Comparison of ENCODE assay signal across 10 mouse cellular contexts in genomic region chr19:21135297-21135997, GRCm38 (mm10).
A peak's percentile ranks its signal among the peaks of the same experiment; 100 is the strongest.
DNase-seq lines count a peak whose midpoint lies in the region; ATAC-seq and TF ChIP-seq lines count a peak whose summit lies in the region.
"Had no signal": no experiment of that assay in that cellular context is flagged by ENCODE, and none has a peak within 500 bp of the region (broad histone marks: within the 10 kb centered on the region; RNA-seq: fewer than 3 reads in every experiment).

No protein-coding gene starts in this region.

- peak; percentile 73 for DNase-seq in cerebellum, adult 11 months
- DNase-seq in cerebellum, postnatal 10 days = peak; percentile 95 to 96
- peak; percentile 80 for DNase-seq in midbrain, postnatal 0 days (ENCODE audit: low spot score)
- DNase-seq in spleen, adult 18-20 months = no peak
- DNase-seq in heart, embryonic 10.5 days (ENCODE audit: low spot score) = no peak
- no peak for DNase-seq in testis, postnatal 14 days (ENCODE audit: low spot score)

- no peaks in the 10 kb centered on the region for H3K36me3 ChIP-seq in hindbrain, embryonic 15.5 days
- no peaks in the 10 kb centered on the region for H3K36me3 ChIP-seq in midbrain, postnatal 0 days (ENCODE audit: insufficient read depth, low read length)
- H3K36me3 ChIP-seq in heart, embryonic 12.5 days = no peaks in the 10 kb centered on the region
- no peaks in the 10 kb centered on the region for H3K36me3 ChIP-seq in heart, embryonic 10.5 days
- H3K36me3 ChIP-seq: G1E; limb, embryonic 15.5 days had no signal

- H3K9ac ChIP-seq in hindbrain, embryonic 15.5 days = no peak overlapping the region
- no peak overlapping the region for H3K9ac ChIP-seq in midbrain, postnatal 0 days (replicated peaks; ENCODE audit: low read length, poor library complexity, severe bottlenecking)
- no peak overlapping the region for H3K9ac ChIP-seq in heart, embryonic 12.5 days
- H3K9ac ChIP-seq: limb, embryonic 15.5 days had no signal

- peak; percentile 88 for ATAC-seq in hindbrain, embryonic 15.5 days (ENCODE audit: low FRiP score, low read depth)
- ATAC-seq in midbrain, postnatal 0 days (ENCODE audit: low FRiP score) = peak; percentile 57; the same call in 1 of the 2 replicates
- no peak for ATAC-seq in heart, embryonic 12.5 days (ENCODE audit: insufficient number of reproducible peaks, low FRiP score)

- peaks cover 15% of the 10 kb centered on the region; the same call in 1 of the 2 replicates for H3K4me1 ChIP-seq in hindbrain, embryonic 15.5 days (replicated peaks)
- H3K4me1 ChIP-seq in midbrain, postnatal 0 days (ENCODE audit: insufficient read depth, low read length) = peaks cover 4% of the 10 kb centered on the region; the same call in 1 of the 2 replicates
- H3K4me1 ChIP-seq in heart, embryonic 12.5 days (replicated peaks) = 0 out of 2 replicates have a peak, but pooled peaks cover under 1% of the 10 kb centered on the region
- peaks cover 2% of the 10 kb centered on the region for H3K4me1 ChIP-seq in heart, embryonic 10.5 days
- H3K4me1 ChIP-seq: limb, embryonic 15.5 days had no signal

- TF ChIP-seq CTCF in midbrain, postnatal 0 days (IDR thresholded peaks at IDR 0.05) = no peak

- H3K4me2 ChIP-seq in hindbrain, embryonic 15.5 days = no peak overlapping the region
- H3K4me2 ChIP-seq in midbrain, postnatal 0 days (ENCODE audit: low read depth, low read length, poor library complexity, severe bottlenecking) = no peak overlapping the region
- no peak overlapping the region for H3K4me2 ChIP-seq in heart, embryonic 12.5 days
- H3K4me2 ChIP-seq: limb, embryonic 15.5 days had no signal

- WGBS in hindbrain, embryonic 15.5 days = 23% methylated on average over 6 of the region's 6 CpGs
- WGBS in midbrain, postnatal 0 days = 16% methylated on average over 6 of the region's 6 CpGs
- 54% methylated on average over 6 of the region's 6 CpGs for whole genome bisulfite sequencing in heart, embryonic 12.5 days
- WGBS in heart, embryonic 10.5 days = 49% methylated on average over 6 of the region's 6 CpGs

- H3K27ac ChIP-seq in hindbrain, embryonic 15.5 days (replicated peaks) = peak overlapping the region; percentile 30; the same call in 1 of the 2 replicates
- no peak overlapping the region for H3K27ac ChIP-seq in midbrain, postnatal 0 days (ENCODE audit: low read depth, low read length)
- H3K27ac ChIP-seq in heart, embryonic 12.5 days (ENCODE audit: poor library complexity, severe bottlenecking) = no peak overlapping the region
- no peak overlapping the region for H3K27ac ChIP-seq in heart, embryonic 10.5 days
- H3K27ac ChIP-seq: limb, embryonic 15.5 days had no signal

- H3K9me3 ChIP-seq in hindbrain, embryonic 15.5 days = no peaks in the 10 kb centered on the region
- no peaks in the 10 kb centered on the region for H3K9me3 ChIP-seq in midbrain, postnatal 0 days (ENCODE audit: low read length)
- no peaks in the 10 kb centered on the region for H3K9me3 ChIP-seq in heart, embryonic 12.5 days (replicated peaks)
- H3K9me3 ChIP-seq in heart, embryonic 10.5 days = no peaks in the 10 kb centered on the region
- H3K9me3 ChIP-seq: G1E; limb, embryonic 15.5 days had no signal

- no peaks in the 10 kb centered on the region for H3K27me3 ChIP-seq in hindbrain, embryonic 15.5 days
- no peaks in the 10 kb centered on the region for H3K27me3 ChIP-seq in midbrain, postnatal 0 days (ENCODE audit: insufficient read depth, low read length)
- H3K27me3 ChIP-seq in heart, embryonic 12.5 days (replicated peaks) = no peaks in the 10 kb centered on the region
- no peaks in the 10 kb centered on the region for H3K27me3 ChIP-seq in heart, embryonic 10.5 days (ENCODE audit: insufficient read depth, poor library complexity, severe bottlenecking)
- H3K27me3 ChIP-seq: limb, embryonic 15.5 days had no signal

- H3K4me3 ChIP-seq in hindbrain, embryonic 15.5 days = no peak overlapping the region
- no peak overlapping the region for H3K4me3 ChIP-seq in midbrain, postnatal 0 days (ENCODE audit: low read depth, low read length)
- H3K4me3 ChIP-seq in heart, embryonic 12.5 days = no peak overlapping the region
- H3K4me3 ChIP-seq in heart, embryonic 10.5 days = no peak overlapping the region
- H3K4me3 ChIP-seq: limb, embryonic 15.5 days had no signal

Comparison
In these comparisons a context has a peak if more than half of its experiments do, and no peak if none do; other contexts are left out.
1. DNase-seq: peak in cerebellum, adult 11 months (single experiment), cerebellum, postnatal 10 days (2 of 2) and midbrain, postnatal 0 days (single experiment); none in spleen, adult 18-20 months (0 of 2), heart, embryonic 10.5 days (single experiment) and testis, postnatal 14 days (single experiment).